Mouse (Mus musculus) limb, embryonic 15.5 days (tissue): ENCODE results near the gene Fosb. TPM values are rescaled to one million over a fixed set of nuclear protein-coding genes. Genes with fewer than 3 reads are reported as not detected.
"Not testable (repeated sequence)": the region's sequence is repeated elsewhere in the genome, so short reads cannot be mapped to it uniquely, and the experiment has no call there.

Experiments
- ATAC-seq: fragments of 200-750 bp; cut with Nextera tagmentation; 2 replicates; pipeline ENCODE4 v1.8.0; 2017; ENCODE audit warnings: low read depth, moderate TSS enrichment; ENCODE audit not compliant: insufficient number of reproducible peaks, low FRiP score, low TSS enrichment
- H3K27ac ChIP-seq: fragments of 300-500 bp; sonication (generic); 2 replicates; pipeline ENCODE4 v1.5.1; 2015; ENCODE audit warnings: moderate library complexity, mild to moderate bottlenecking, inconsistent platforms
- H3K27me3 ChIP-seq: fragments of 300-500 bp; sonication (generic); 2 replicates; pipeline ENCODE4 v1.6.1; 2015; ENCODE audit warnings: inconsistent platforms
- H3K36me3 ChIP-seq: fragments of 300-500 bp; sonication (generic); 2 replicates; pipeline ENCODE4 v1.6.1; 2015; ENCODE audit warnings: inconsistent platforms
- H3K4me1 ChIP-seq: fragments of 300-500 bp; sonication (generic); 2 replicates; pipeline ENCODE4 v1.6.1; 2015; ENCODE audit warnings: inconsistent platforms
- H3K4me2 ChIP-seq: fragments of 300-500 bp; sonication (generic); 2 replicates; pipeline ENCODE4 v1.6.1; 2015; ENCODE audit warnings: mild to moderate bottlenecking, inconsistent platforms
- H3K4me3 ChIP-seq: fragments of 300-500 bp; sonication (generic); 2 replicates; pipeline ENCODE4 v1.5.1; 2015; ENCODE audit warnings: mild to moderate bottlenecking, inconsistent platforms
- H3K9ac ChIP-seq: fragments of 300-500 bp; sonication (generic); 2 replicates; pipeline ENCODE4 v1.6.1; 2015; ENCODE audit warnings: inconsistent platforms
- H3K9me3 ChIP-seq: fragments of 300-500 bp; sonication (generic); 2 replicates; pipeline ENCODE4 v1.6.1; 2016; ENCODE audit warnings: inconsistent platforms
- WGBS: fragments of 180-500 bp; shearing (Covaris S2); methylation state at CpG from one replicate; pipeline ENCODE4 v1.1.7; 2015; 5-methylcytosine and 5-hydroxymethylcytosine counted together
- polyA plus RNA-seq: library from polyadenylated mRNA; unstranded; fragments of >200 nt; fragmentation: Nextera tagmentation; extraction: Ambion mirVana; gene quantifications from 2 replicates; pipeline ENCODE4 v1.2.1, GENCODE M21; 2015

Fosb gene
- polyA plus RNA-seq, 1 experiment from 2014 or later, result 0.29 TPM

DNA sequence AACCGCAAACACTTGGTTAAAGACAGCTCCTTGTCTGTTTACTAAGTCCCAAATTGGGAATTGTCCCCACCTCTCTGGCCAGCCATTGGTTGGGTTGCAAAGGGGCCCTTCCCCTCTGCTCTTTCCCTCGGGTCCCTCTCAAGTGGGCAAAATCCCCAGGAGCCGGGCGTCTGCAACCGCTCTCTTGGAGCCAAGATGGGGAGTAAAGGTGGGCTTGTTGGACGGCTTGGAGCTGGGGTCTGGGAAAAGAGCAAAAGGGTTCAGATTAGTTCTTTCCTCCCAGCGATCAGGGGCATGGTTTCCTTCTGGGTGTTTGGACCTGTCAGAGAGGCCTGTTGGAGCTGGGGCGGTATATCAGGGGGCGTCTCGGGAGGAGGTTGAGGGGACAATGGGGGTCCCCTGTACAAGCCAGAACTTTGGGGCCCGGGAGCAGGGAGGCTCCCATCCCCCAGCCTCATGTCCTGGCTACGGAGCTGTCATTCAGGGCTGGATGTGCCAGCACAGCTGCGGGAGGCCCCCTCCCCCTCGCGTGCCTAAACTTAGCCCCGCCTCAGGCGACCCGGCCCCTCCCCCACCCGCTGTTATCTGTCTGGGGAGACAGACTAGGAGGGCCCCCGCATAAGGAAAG is 18.8 kb downstream of the Fosb start:
- H3K4me1 ChIP-seq, result peaks cover 15% of the 10 kb centered on the region
- H3K36me3 ChIP-seq, result no peaks in the 10 kb centered on the region
- 2% methylated on average over 20 of the region's 20 CpGs for WGBS
- peak; percentile 41; the same call in 1 of the 2 replicates for ATAC-seq
- H3K9me3 ChIP-seq, result no peaks in the 10 kb centered on the region
- peak overlapping the region; percentile 71 for H3K27ac ChIP-seq
- peak overlapping the region; percentile 37 for H3K4me3 ChIP-seq
- H3K9ac ChIP-seq, result peak overlapping the region; percentile 20; the same call in 1 of the 2 replicates
- peak overlapping the region; percentile 48 for H3K4me2 ChIP-seq
- no peaks in the 10 kb centered on the region for H3K27me3 ChIP-seq

DNA sequence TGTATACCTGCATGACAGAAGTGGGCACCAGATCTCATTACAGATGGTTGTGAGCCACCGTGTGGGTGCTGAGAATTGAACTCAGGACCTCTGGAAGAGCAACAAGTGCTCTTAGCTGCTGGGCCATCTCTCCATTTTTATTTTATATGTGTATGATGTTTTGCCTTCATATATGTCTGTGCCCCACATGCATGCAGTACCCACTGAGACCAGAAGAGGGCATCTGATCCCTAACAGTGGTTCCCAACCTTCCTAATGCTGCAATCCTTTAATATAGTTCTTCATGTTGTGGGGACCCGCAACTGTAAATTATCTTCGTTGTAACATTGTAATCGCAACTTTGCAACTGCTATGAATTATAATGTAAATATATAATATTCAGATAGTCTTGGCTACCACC is 25.1 kb downstream of the Fosb start:
- no peak overlapping the region for H3K4me2 ChIP-seq
- H3K36me3 ChIP-seq, result no peaks in the 10 kb centered on the region
- H3K27me3 ChIP-seq, result peaks cover 38% of the 10 kb centered on the region
- no peak overlapping the region for H3K27ac ChIP-seq
- no peak for ATAC-seq
- H3K4me3 ChIP-seq, result no peak overlapping the region
- no peak overlapping the region for H3K9ac ChIP-seq
- WGBS, result 27% methylated on average over 4 of the region's 4 CpGs
- H3K4me1 ChIP-seq, result peaks cover 14% of the 10 kb centered on the region
- no peaks in the 10 kb centered on the region for H3K9me3 ChIP-seq

DNA sequence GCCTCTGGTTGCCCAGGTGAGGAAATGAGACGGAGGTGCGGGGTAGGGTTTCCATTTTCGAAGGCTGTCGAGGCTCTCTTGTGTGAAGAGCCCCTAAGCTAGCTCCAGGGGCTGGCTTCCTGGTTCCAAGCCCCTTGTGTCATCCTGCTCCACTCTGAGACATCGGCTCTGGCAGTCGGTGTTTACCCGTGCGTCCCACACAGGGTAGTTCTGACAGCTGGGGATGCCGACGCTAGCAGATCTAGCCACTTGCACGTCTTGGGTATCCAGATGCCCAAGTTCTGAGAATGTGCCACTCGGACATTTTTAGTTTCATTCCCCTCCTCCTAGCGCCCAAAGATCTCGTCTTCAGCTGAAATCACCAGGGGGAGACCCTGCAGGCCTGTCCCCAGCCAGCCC is 26.4 kb downstream of the Fosb start:
- H3K9ac ChIP-seq, result no peak overlapping the region
- peak overlapping the region; percentile 100; the same call in 1 of the 2 replicates for H3K4me2 ChIP-seq
- no peaks in the 10 kb centered on the region for H3K36me3 ChIP-seq
- 33% methylated on average over 14 of the region's 14 CpGs for WGBS
- H3K27ac ChIP-seq, result no peak overlapping the region
- ATAC-seq, result no peak
- H3K4me3 ChIP-seq, result no peak overlapping the region
- no peaks in the 10 kb centered on the region for H3K9me3 ChIP-seq
- H3K27me3 ChIP-seq, result peaks cover 52% of the 10 kb centered on the region
- peaks cover 23% of the 10 kb centered on the region for H3K4me1 ChIP-seq

DNA sequence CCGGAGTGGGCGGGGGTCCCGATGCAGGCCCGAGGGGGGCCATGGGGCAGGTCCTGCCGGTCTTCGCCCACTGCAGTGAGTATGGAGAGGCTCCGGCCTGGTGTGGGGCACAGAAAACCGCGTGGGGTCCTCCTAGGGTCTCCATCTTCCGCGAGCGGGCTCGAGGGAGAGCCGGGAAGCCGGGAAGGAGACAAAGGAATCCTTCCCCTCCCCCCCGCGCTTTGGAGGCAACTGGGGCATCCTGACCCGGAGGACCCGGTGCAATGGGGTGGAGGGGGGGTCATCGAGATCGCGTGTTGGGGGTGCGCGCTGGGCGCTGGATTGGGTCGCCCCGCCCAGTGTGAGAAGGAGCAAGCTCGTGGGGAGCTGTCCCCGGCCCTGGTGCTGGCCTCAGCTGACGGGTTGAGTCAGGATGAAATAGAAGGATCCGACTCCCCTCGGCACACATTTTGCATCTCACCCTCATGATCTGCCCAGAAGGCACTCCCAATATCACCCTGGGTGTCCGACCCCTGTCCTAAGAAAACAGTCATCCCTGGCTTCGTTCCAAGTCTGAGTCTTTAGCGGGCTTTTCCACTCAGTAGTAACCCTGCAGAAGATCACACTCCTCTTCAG is 27.0 kb downstream of the Fosb start:
- H3K36me3 ChIP-seq, result no peaks in the 10 kb centered on the region
- under 1% methylated on average over 35 of the region's 35 CpGs for WGBS
- H3K9ac ChIP-seq, result no peak overlapping the region
- H3K4me3 ChIP-seq, result peak overlapping the region; percentile 57
- peak overlapping the region; percentile 100 for H3K4me2 ChIP-seq
- peaks cover 23% of the 10 kb centered on the region for H3K4me1 ChIP-seq
- H3K9me3 ChIP-seq, result no peaks in the 10 kb centered on the region
- peaks cover 57% of the 10 kb centered on the region for H3K27me3 ChIP-seq
- ATAC-seq, result peak; percentile 61; the same call in 1 of the 2 replicates
- no peak overlapping the region for H3K27ac ChIP-seq

DNA sequence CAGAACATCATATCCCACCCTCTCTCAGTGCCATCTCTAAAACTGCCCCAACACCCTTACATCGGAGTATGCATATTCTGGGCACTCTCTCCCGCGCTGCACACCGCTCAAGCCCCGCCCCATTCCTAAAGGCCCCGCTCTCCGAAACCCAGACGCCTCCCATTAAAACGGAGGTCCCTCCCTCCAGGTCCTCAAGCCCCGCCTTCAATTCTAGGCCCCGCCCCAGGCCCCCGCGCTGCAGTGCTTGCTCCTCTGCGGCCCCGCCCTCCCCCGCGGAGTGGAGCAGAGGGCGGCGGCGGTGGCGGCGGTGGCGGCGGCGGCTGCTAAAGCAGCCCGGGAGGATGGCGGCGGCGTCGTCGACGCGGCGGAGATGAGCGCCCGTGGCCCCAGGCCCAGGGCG is 27.5 kb downstream of the Fosb start, which contains the start of gene Rtn2:
Gene Rtn2 (plus strand): TSS at position 240 of the 400 bp plus-strand sequence.
- no peak within 1 kb of the TSS for H3K9ac ChIP-seq
- H3K36me3 ChIP-seq, result no peaks in the 10 kb centered on the region
- peaks cover 60% of the 10 kb centered on the region for H3K27me3 ChIP-seq
- WGBS, result under 1% methylated on average over 37 of the region's 37 CpGs
- ATAC-seq, result peak; percentile 26; the same call in 1 of the 2 replicates
- no peaks in the 10 kb centered on the region for H3K9me3 ChIP-seq
- no peak within 1 kb of the TSS for H3K27ac ChIP-seq
- peak within 1 kb of the TSS; percentile 57 for H3K4me3 ChIP-seq
- peaks cover 23% of the 10 kb centered on the region for H3K4me1 ChIP-seq
- H3K4me2 ChIP-seq, result peak within 1 kb of the TSS; percentile 100

DNA sequence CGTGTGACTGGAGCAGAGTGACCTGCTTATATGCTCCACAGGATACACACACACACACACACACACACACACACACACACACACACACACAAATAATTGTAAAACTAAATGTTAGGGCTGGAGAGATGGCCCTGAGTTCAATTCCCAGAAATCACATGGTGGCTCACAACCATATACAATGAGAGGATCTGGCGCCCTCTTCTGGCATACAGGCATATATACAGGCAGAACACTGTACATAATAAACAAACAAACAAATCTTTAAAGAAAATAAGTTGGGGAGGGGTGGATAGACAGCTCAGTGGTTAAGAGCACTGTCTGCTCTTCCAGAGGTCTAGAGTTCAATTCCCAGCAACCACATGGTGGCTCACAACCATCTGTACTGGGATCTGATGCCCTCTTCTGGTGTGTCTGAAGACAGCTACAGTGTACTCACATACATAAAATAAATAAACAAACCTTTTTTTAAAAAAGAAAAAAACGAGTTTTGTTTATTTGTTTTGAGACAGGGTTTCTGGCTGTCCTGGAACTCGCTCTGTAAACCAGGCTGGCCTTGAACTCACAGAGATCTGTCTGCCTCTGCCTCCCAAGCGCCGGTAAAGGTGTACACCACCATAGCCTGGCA is 28.1 kb downstream of the Fosb start:
- H3K4me1 ChIP-seq, result peaks cover 23% of the 10 kb centered on the region
- not testable (repeated sequence) for H3K27ac ChIP-seq, H3K9me3 ChIP-seq, H3K9ac ChIP-seq, ATAC-seq, H3K36me3 ChIP-seq
- WGBS, result 33% methylated on average over 6 of the region's 6 CpGs
- peak overlapping the region; percentile 100 for H3K4me2 ChIP-seq
- H3K4me3 ChIP-seq, result peak overlapping the region; percentile 57
- peaks cover 60% of the 10 kb centered on the region for H3K27me3 ChIP-seq

DNA sequence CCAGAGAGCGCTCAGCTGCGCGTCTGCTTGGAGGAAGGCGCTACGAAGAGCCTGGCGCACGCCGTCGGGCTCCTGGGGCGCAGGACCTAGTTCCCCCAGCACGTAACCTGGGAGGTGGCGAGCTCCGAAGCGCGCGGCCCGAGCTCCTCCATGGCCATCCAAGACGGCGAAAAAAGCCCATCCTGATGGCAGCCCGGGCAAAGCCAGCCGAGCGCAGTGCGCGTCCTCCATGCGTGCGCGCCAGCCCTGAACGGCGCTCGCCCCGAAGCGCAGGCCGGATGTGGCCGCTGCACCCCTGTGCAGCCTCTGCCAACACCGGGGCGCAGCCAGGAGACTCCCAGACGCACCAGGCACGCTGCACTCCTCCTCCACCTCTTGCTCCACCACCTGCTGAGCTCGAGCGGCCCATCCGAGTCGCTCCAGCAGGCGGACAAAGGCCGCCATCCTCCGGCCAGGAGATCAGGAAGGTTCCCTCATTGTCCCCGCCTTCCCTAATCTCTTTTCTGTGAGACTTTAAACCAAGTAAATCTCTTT is 30.2 kb downstream of the Fosb start, which contains the start of gene Ppm1n:
Gene Ppm1n (minus strand): TSS at position 484 of the 534 bp plus-strand sequence.
- no peak for ATAC-seq
- H3K27ac ChIP-seq, result no peak within 1 kb of the TSS
- H3K4me1 ChIP-seq, result peaks cover 23% of the 10 kb centered on the region
- H3K27me3 ChIP-seq, result peaks cover 60% of the 10 kb centered on the region
- no peaks in the 10 kb centered on the region; the same call in 1 of the 2 replicates for H3K9me3 ChIP-seq
- H3K4me3 ChIP-seq, result peak within 1 kb of the TSS; percentile 26
- H3K9ac ChIP-seq, result no peak within 1 kb of the TSS
- H3K4me2 ChIP-seq, result peak within 1 kb of the TSS; percentile 36
- WGBS, result 1% methylated on average over 46 of the region's 46 CpGs
- no peaks in the 10 kb centered on the region for H3K36me3 ChIP-seq

DNA sequence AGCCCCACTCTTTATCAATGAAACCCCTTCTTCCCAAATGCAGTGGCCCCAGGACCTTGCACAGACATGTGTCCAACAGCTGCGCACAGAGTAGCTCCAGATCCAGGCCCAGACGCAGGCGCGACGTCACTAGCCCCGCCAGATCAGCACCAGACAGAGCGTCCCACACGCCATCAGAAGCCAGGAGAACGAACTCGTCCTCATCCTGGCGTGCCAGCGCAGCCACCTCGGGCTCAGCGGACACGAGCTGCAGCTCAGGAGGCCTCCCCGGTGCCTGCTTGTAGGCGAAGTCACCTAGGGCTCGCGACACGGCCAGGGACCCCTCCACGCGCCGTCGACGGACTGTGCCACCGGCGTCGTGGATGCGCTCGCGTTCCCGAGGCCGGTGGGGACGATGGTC is 30.8 kb downstream of the Fosb start:
- no peak overlapping the region for H3K27ac ChIP-seq

DNA sequence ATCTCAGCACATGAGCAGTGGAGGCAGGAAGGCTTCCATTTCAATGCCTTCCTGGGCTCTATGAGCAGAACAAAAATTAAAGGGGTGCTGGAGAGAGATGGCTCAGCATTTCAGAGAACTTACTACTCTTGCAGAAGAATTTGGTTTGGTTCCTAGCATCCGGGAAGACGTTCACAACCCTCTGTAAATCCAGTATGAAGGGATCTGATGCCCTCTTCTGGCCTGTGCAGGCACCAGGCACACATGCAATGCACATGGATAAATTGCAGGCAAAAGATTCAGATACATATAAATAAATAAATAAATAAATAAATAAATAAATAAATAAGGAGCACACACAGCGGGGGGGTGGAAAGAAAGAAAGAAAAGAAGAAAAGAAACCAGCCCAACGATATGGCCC is 33.6 kb downstream of the Fosb start:
- Histone ChIP-seq H3K4me1 (peaks cover 13% of the 10 kb centered on the region), H3K36me3 (no peaks in the 10 kb centered on the region), H3K27ac (no peak overlapping the region), H3K9me3 (no peaks in the 10 kb centered on the region; the same call in 1 of the 2 replicates), H3K27me3 (peaks cover 37% of the 10 kb centered on the region), H3K4me2 (no peak overlapping the region), H3K9ac (no peak overlapping the region), H3K4me3 (no peak overlapping the region)
- ATAC-seq, result no peak
- WGBS, result 50% methylated on average over 4 of the region's 4 CpGs

More for the DNA sequence above, 30.8 kb downstream of the Fosb start:
- H3K4me2 ChIP-seq, result peak overlapping the region; percentile 36
- H3K4me1 ChIP-seq, result peaks cover 23% of the 10 kb centered on the region
- peak overlapping the region; percentile 26 for H3K4me3 ChIP-seq
- no peak for ATAC-seq
- WGBS, result 3% methylated on average over 34 of the region's 34 CpGs
- no peaks in the 10 kb centered on the region for H3K36me3 ChIP-seq
- H3K27me3 ChIP-seq, result peaks cover 60% of the 10 kb centered on the region
- H3K9ac ChIP-seq, result no peak overlapping the region
- H3K9me3 ChIP-seq, result no peaks in the 10 kb centered on the region; the same call in 1 of the 2 replicates

DNA sequence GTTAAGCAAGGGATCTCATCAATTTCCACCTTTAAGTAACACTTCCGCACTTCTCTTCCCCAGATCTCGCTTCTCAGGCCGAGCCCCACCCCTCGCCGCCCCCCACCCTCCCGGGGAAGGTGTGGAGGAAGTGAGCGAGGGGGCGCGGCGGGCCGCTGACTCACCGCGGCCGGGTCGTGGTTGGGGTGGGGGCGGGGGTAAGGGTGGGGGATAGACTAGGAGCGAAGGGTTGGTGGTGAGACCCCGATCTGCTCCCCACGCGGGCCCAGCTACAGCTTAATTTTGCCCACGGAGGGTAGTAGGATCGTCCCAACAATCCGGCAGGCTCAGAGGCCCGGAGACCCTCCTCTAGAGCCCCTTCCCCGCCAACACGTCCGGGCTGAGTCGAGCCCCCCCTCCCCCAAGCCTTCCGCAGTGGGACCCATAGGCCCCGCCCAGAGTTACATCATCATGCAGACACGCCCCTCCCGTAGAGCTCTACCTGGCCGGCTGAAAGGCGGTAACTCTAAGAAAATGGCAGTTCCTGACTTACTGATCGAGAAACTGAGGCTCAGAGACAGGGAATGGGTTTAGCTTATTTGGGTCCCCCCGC is 37.6 kb downstream of the Fosb start:
- Histone ChIP-seq H3K4me1 (peaks cover 27% of the 10 kb centered on the region), H3K9me3 (no peaks in the 10 kb centered on the region; the same call in 1 of the 2 replicates), H3K9ac (peak overlapping the region; percentile 87), H3K4me2 (peak overlapping the region; percentile 95), H3K4me3 (peak overlapping the region; percentile 98), H3K27me3 (no peaks in the 10 kb centered on the region), H3K27ac (peak overlapping the region; percentile 97), H3K36me3 (peaks cover 6% of the 10 kb centered on the region; the same call in 1 of the 2 replicates)
- WGBS, result under 1% methylated on average over 35 of the region's 36 CpGs
- ATAC-seq, result peak; percentile 77
